Mouse (Mus musculus) cortical plate, adult 2 months (tissue): ENCODE results near the gene Gucy2c.

ENCODE experiments used
- CTCF ChIP-seq: fragments of 200-500 bp; IDR thresholded peaks from 2 replicates; pipeline ENCODE4 v1.5.1; 2011; ENCODE audit warnings: mild to moderate bottlenecking, control low read depth, low read length; ENCODE audit not compliant: insufficient read depth; ENCODE audit errors: extremely low read depth
- POLR2A ChIP-seq: fragments of 200-500 bp; IDR thresholded peaks from 2 replicates; pipeline ENCODE4 v1.6.1; 2011; ENCODE audit warnings: mild to moderate bottlenecking, low read length, control low read depth; ENCODE audit not compliant: insufficient read depth; ENCODE audit errors: extremely low read depth

DNA sequence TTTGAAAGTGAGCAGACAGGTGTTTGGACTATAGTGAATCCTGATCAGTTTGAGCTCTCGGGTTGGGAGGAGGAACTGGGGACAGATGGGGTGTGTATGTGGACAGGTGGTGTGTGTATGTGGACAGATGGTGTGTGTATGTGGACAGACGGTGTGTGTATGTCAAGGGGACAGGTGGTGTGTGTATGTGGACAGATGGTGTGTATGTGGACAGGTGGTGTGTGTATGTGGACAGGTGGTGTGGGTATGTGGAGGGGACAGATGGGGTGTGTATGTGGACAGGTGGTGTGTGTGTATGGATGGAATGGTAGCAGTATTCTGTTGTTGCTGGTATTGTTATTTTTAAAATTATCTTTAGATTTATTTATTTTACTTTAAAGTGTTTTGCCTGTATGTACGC is 79.7 kb downstream of the Gucy2c start:
- no peak for TF ChIP-seq CTCF
- TF ChIP-seq POLR2A: no peak
